Mouse (Mus musculus) G1E (cell line): ENCODE measurements around the gene Rtel1.

Experiments used
- CTCF ChIP-seq: IDR thresholded peaks from 2 replicates; pipeline ENCODE4 v1.5.1; 2012; ENCODE audit warnings: low read depth, low read length, inconsistent platforms, mixed read lengths
- GATA1 ChIP-seq: IDR thresholded peaks from 2 replicates; pipeline ENCODE4 v1.6.1; 2012; ENCODE audit warnings: borderline replicate concordance, low read length, inconsistent platforms, mixed read lengths
- POLR2AphosphoS5 ChIP-seq: IDR thresholded peaks from 2 replicates; pipeline ENCODE4 v1.6.1; 2012; ENCODE audit warnings: low read depth, low read length, inconsistent platforms; ENCODE audit not compliant: insufficient replicate concordance
- TAL1 ChIP-seq: conservative IDR thresholded peaks from 2 replicates; pipeline ENCODE4 v1.6.1; 2012; ENCODE audit warnings: low read depth, low read length, inconsistent platforms, mixed read lengths

- TF ChIP-seq CTCF (no peak), GATA1 (no peak), POLR2AphosphoS5 (no peak), TAL1 (no peak)
Measured at GRCm38 (mm10) chr2:181377230-181377629, 57.7 kb downstream of the Rtel1 start.
